Mouse (Mus musculus) urinary bladder, postnatal 14 days (tissue): ENCODE data around the gene Tymp.

Experiments
- DNase-seq: peaks from one replicate; pipeline ENCODE4 v3.0.0; 2021; ENCODE audit warnings: low spot score

Gene Tymp

GRCm38 (mm10) chr15:89373762-89374248 lies 3.0 kb downstream of the Tymp start, which contains the start of gene Sco2:
Sco2 (minus strand) TSS chr15:89373846.
- DNase-seq = peak; percentile 96

- DNase-seq = peak; percentile 88
These were observed 3.6 kb downstream of the Tymp start for GRCm38 (mm10) chr15:89373027-89373761.

DNA sequence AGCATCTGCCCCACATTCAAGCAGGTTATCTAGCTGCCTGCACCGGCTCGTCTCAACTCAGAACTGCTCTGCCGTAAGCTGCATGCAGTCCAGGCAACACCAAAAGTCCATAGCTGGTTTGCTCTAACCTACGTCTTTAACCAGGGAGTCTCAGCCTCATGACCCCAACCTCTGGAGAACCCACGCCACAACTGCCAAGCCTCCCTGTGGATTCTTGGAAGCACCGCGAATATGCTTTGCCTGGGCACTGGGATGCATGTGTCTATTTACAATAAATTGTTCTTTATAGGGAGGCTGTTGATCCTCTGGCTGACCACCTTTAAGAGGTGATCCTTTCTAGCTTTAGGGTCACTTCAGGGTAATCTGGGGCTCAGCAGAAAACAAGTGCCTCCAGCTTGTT lies 4.3 kb downstream of the Tymp start:
- DNase-seq = no peak

DNA sequence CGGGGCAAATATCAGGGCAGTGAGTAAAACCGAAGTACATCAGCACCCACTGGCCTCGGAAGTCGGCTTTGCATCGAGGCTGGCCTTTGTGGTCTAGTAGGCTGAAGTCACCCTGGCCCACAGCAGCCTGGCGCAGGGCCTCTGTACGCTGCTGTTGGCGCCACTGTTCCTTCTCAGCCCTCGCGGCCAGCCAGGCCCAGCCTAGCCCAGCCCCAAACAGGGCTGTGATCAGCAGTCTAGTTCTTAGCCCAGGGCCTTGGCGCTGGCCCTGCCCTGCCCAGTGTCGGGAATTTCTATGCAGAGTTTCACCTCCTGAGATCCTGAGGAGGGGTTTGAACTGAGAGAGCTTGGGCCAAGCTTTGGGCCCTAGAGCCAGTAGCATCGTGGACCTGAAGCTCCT lies 4.8 kb downstream of the Tymp start:
- DNase-seq = no peak

DNA sequence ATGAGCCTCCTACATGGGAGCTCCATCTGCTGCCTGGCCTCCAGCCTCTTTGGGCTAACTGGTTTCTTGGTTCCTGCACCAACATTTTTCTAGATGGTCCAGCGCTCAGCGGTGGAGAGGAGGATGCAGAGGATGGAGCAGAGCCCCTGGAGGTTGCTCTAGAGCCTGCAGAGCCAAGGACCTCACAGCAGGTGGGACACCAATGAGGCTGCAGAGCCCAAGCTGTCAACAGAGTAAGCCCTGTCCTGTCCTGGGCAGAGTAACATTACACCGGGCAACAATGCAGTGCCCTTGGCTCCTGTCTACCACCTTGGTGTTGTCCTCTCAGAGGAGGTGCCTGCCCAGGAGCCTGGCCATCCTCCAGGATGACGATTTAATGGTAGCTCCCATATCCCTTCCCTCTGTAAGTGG lies 11.7 kb downstream of the Tymp start:
- DNase-seq = no peak

- DNase-seq = no peak
These were observed 13.8 kb downstream of the Tymp start for GRCm38 (mm10) chr15:89363051-89363450.

DNA sequence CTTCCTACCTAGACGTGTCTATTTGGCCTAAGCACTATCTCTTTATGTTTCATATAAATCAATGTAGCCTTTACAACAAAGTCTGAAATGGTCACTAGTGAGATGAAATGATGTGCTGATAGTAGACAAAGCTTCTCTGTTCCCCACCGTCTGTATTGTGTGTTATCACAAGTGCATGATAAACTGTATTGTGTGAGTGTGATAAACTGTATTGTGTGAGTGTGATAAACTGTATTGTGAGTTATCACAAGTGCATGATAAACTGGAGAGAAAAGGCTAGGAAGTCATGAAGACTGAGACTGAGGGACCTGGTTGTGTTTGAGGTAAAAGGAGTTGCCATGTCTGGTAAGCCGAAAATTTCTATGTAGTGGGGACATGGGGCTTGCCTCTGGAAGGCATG lies 18.1 kb downstream of the Tymp start:
- no peak for DNase-seq

GRCm38 (mm10) chr15:89356372-89356771 lies 20.5 kb downstream of the Tymp start:
- DNase-seq = peak; percentile 87

DNA sequence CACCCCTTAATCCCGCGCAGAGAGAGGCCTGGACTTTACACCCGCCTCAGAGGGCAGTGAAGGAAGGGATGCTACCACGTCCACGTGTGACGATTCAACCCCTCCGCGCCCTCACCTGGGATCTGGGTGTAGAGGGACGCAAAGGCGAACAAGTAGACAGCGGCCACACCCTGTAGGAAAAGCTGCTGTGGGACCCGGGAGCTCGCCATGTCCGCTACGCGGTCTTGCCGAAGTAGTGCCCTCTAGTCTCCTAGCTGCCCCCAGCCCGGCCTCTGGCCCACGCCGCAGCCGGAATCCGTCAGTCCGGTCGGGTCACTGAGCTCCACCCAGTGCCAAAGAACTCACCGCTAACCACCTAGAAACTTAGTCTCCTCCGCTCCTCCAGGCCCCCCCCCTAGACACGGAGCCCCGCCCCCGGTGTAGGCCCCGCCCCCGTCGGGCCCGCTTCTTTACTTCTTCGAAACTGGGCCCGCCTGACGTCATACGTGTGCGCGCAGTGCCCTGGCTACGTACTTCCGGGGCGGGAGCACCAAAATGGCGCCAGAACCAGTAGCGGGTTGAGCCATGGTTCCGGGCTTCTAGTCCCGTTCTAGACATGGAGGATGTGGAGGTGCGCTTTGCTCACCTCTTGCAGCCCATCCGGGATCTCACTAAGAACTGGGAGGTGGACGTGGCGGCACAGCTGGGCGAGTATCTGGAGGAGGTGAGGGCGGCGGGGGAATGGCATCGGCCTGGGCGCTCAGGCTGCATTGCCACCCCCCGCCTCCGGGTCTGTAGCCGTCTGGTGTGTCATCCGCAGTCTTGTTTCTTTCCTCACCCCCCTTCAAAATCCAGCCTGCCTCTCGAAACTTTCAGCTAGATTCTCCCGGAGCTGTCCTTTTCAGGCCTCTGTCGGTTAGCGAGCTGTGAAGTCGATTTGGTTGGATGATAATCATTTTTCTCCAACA lies 21.3 kb downstream of the Tymp start, which contains the start of the genes Lmf2 and Ncaph2:
Lmf2 (minus strand) TSS at position 419 of the 947 bp plus-strand sequence.
Ncaph2 (plus strand) TSS at position 479 of the 947 bp plus-strand sequence.
- peak; percentile 96 for DNase-seq

DNA sequence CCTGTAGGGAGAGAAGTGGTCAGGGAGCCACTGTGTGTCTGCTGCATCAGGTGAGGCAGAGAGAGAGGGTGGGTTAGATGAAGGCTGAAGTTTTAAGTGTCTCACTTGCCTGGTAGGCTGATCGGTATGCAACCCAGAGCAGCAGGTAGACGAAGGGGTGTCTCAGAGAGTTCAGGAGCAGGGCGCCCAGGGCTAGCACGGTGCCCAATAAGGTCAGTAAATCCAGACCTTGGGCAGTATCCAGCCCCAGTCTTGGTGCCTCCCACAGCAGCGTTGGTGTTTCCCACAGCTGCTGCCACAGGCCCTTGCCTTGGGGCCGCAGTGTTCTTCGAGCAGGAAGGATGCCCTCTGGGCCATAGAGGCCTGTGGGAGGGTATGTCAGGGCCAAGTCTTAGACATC lies 22.4 kb downstream of the Tymp start:
- DNase-seq = no peak

GRCm38 (mm10) chr15:89353837-89354236 lies 23.0 kb downstream of the Tymp start:
- DNase-seq = no peak

- no peak for DNase-seq
These were observed 24.0 kb downstream of the Tymp start for GRCm38 (mm10) chr15:89352795-89353194.

GRCm38 (mm10) chr15:89352054-89352453 lies 24.8 kb downstream of the Tymp start:
- no peak for DNase-seq

DNA sequence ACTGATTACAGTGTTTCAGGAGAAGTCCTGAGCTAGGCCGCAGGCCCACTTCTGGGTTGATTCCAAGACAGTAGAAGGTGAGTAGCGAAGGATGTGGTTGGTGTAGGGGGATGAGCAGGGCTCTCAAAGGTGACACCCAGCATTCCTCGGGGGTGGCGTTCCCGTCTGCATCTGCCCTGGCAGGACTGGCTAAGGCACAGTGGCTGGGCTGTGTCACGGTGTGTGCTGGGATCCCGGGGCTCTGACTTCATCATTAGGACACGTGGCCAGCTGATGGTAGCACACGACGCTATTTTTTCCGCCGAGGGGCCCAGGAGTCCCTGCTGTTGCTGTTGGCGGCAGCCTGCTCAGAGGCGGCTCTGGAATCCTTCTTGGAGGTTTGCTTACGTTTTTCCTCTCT lies 25.5 kb downstream of the Tymp start:
- DNase-seq = no peak

- no peak for DNase-seq
These were observed 26.4 kb downstream of the Tymp start for GRCm38 (mm10) chr15:89350447-89350846.

- DNase-seq = no peak
These were observed 33.5 kb downstream of the Tymp start for GRCm38 (mm10) chr15:89343325-89343724.

GRCm38 (mm10) chr15:89341678-89342077 lies 35.2 kb downstream of the Tymp start:
- DNase-seq = no peak

DNA sequence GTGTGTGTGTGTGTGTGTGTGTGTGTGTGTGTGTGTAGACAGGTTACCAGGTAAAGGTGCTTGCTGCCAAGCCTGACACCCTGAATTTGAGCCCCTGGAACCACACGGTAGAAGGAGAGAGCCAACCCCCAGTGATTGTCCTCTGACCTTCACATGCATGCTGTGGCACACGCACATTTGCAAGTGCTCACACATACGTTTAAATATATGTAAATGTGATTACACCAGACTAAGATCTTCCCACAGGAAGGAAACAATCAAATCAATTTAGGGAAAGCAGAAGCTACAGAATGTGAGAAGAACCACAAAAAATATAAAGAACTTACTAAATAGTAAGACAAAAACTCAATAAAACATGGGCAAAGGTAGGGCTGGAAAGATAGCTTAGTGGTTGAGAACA lies 36.7 kb downstream of the Tymp start:
- DNase-seq = no peak

- no peak for DNase-seq
These were observed 37.1 kb downstream of the Tymp start for GRCm38 (mm10) chr15:89339696-89340095.

DNA sequence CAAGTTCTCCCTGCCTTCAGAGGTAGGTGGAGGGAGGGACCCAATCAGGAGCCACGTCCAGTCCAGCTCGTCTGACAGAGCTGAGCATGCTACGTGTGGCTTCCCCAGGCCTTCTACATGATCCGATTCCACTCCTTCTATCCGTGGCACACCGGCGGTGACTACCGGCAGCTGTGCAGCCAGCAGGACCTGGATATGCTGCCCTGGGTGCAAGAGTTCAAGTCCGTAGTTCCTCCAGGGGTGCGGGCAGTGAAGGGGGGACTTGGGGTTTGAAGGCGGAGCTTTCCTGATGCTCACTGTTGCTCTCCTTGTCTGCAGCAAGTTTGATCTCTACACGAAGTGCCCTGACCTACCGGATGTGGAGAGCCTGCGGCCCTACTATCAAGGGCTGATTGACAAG lies 40.4 kb downstream of the Tymp start:
- no peak for DNase-seq

DNA sequence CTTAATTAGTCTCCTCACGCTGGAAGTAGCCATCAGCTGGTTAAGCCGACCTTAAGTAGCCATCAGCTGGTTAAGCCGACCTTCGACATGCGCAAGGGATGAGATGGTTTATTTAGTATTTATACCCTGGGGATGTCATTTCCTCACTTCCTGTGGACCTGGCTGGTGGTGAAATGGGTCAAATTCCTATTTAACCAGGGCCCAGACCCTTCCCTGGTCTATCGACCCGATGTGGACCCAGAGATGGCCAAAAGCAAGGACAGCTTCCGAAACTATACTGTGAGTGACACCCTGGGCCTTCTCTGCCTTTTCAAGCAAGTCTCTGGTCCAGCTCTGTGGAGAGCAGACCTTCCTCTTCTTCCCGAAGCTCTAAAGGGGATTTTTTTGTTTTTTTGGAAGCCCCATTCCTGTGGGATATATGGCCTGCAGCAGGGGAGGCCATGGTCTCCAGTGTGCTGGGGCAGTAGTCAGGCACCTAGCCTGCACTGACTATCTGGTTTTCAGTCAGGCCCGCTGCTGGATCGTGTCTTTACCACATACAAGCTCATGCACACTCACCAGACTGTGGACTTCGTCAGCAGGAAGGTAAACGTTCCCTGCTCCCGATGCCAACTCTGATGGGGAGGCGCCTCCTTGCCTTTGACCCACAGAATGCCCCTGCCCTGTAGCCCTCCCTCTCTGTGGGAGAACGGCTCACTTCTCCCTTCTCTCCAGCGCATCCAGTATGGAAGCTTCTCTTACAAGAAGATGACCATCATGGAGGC lies 41.9 kb downstream of the Tymp start:
- DNase-seq = no peak

GRCm38 (mm10) chr15:89334271-89334670 lies 42.6 kb downstream of the Tymp start, which contains the start of gene Miox:
Miox (plus strand) TSS chr15:89334398.
- no peak for DNase-seq
